Mouse (Mus musculus) layer of hippocampus, adult 2 months (tissue): ENCODE measurements around the gene Utf1. TPM values are rescaled to one million over a fixed set of nuclear protein-coding genes. Genes with fewer than 3 reads are reported as not detected.

Source experiments
- DNase-seq, 2 experiments: peaks; one replicate each; pipeline ENCODE4 v3.0.0; 2022; ENCODE audit warnings: low spot score in 2 of 2
- H3K27ac ChIP-seq: fragments of 200-600 bp; 2 replicates; pipeline ENCODE4 v1.8.1; 2022
- H3K4me3 ChIP-seq: fragments of 200-600 bp; 2 replicates; pipeline ENCODE4 v1.8.1; 2022; ENCODE audit warnings: mild to moderate bottlenecking
- CTCF ChIP-seq: fragments of 200-600 bp; conservative IDR thresholded peaks from 2 replicates; pipeline ENCODE4 v1.8.1; 2022; ENCODE audit warnings: antibody characterized with exemption, mild to moderate bottlenecking, moderate library complexity
- total RNA-seq, 2 experiments: library from RNA; stranded (reverse); gene quantifications; 2 replicates each; pipeline ENCODE4 v1.2.3; 2021

Gene Utf1
- total RNA-seq, 2 experiments from 2014 or later: not detected

DNA sequence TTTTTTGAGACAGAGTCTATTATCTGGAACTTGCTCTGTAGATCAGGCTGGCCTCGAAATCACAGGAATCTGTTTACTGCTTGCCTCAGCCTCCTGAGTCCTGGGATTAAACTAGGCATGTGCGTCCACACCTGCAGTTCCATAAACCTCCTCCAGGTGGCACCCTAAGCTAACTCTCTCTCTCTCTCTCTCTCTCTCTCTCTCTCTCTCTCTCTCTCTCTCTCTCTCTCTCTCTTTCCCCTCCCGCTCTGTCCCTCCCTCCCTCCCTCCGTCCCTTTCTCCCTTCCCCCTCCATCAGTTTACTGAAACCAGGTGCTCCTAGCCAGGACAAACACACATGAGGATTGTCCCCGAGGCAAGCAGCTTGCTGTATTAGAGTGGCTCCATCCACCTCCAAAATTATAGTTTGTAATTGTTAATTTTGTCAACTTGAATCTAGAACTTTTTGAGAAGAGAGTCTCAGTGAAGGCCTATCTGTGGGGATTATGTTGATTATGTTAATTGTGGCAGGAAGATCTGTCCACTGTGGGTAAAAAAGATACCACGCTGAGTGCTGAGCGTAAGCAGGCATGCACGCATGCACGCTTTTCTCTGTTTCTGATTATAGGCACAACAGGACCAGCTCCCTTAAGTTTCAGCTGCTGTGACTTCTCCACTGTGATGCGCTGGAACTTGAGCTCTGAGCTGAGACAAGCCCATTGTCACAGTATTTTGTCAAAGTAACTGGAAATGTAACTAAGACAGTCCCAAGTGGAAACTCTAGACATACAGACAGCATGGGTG lies 25.9 kb downstream of the Utf1 start:
- Histone ChIP-seq H3K4me3 (no peak overlapping the region), H3K27ac (no peak overlapping the region)
- peak; percentile 84 to 91 for DNase-seq
- peak; percentile 80 for TF ChIP-seq CTCF

DNA sequence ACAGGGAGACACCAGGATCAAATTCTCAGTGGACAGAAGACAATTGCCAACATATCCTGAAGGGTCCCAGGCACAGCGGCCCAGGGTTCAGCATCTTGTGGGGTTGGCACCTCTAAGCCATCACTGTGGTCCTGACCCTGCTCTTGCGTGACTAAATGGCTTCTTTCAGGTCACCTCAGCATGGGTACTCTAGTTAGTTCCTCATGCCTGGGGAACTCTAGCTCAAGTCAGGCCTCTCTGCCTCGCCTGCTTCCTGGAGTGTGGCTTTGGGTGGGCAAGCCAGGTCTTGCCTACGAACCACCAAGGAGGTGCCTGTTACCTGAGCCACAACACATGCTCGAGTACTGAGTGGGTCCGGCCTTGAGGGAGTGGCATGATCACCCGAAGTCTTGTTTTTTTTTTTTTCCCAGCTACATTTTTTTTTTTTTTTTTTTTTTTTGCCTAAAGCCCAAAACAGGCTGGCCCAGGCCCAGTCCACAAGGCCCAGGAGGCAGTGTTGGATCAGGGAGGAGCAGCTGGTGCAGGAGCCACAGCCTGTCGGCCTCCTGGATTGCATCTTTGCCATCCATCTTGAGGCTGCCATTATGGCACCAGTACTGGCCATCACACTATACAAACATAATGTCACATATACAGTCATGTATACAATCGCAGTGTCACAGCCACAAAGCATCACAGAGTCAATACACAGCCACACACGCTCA lies 26.8 kb downstream of the Utf1 start:
- H3K4me3 ChIP-seq: no peak overlapping the region
- DNase-seq: no peak
- no peak for TF ChIP-seq CTCF
- no peak overlapping the region for H3K27ac ChIP-seq

DNA sequence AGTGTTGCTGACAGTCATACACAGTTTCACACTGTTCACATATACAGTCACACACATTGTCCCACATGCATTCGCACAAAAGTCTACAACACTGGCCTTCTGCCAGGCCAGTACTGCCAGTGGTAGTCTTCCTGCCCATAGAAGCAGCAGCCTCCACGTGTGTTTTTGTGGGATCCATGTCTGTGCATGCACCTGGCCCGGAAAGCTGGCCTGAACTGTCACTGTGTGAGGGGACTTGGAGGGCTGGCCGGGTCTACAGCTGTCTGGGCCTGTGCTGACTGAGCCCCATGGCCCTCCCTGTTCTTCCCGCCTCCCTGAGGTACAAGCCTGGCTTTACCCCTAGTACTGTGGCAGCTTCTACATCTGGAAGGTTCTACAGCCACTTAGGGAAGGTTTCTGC lies 27.4 kb downstream of the Utf1 start:
- no peak for TF ChIP-seq CTCF
- H3K4me3 ChIP-seq: no peak overlapping the region
- no peak for DNase-seq
- no peak overlapping the region for H3K27ac ChIP-seq

DNA sequence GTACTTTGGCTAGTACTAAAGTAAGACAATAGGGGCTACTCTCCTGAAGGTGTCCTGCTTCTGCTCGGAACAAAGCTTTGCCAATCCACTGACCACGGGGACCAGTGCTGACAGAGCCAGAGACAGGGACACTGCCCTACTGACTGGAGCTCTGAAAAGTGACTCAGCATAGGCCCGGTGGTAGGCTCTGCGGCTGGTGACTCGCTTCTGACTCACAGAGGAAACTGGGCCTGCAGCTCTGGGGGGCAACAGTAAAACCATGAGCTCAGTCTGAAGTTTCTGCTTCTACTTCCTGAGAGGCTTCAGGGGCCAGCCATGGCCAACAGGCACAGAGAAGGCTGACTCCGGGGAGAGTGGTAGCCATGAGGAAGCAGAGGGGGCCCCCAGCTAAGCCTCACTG lies 27.8 kb downstream of the Utf1 start:
- no peak overlapping the region for H3K4me3 ChIP-seq
- no peak for TF ChIP-seq CTCF
- no peak overlapping the region for H3K27ac ChIP-seq
- no peak for DNase-seq

DNA sequence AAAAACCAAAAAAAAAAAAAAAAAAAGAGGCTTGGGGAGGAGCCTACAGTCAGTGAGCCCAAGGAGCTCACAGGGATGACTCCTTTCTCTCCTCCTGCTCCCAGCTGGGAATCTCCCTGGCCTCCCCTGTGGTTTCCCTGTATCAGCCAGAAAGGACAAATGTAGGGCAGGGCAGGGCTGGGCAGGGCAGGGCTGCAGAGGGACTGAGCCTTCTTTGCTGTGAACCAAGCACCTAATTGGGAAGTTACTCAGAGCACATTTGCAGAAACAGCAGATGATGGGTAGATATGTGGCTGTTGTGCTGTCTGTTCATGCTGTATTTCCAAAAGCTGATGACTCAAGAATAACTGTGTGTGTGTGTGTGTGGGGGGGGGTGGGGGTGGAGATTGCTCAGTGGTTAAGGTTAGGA lies 29.3 kb downstream of the Utf1 start:
- Histone ChIP-seq H3K27ac (peak overlapping the region; percentile 46; the same call in 1 of the 2 replicates), H3K4me3 (no peak overlapping the region)
- no peak for TF ChIP-seq CTCF
- no peak for DNase-seq

DNA sequence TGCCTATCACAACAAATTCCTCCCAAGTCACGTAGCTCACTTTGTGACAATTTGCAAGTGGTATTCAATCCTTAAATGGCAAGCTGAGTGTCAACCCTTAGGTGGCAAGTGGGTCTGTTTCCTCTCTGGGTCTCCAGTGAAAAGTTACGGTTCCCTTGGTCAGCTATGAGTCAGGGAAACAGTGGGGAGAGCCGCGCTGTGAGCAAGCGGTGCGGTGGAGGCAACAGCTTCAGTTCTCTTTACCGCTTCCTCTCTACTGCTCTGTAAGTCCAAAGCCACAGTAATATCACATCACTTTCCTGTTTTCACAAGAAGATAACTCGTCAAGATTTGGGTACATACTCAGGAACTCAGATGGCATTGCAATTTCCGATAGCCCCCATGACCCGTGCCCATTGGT lies 30.7 kb downstream of the Utf1 start:
- no peak for DNase-seq
- TF ChIP-seq CTCF: no peak
- H3K4me3 ChIP-seq: no peak overlapping the region
- H3K27ac ChIP-seq: no peak overlapping the region

DNA sequence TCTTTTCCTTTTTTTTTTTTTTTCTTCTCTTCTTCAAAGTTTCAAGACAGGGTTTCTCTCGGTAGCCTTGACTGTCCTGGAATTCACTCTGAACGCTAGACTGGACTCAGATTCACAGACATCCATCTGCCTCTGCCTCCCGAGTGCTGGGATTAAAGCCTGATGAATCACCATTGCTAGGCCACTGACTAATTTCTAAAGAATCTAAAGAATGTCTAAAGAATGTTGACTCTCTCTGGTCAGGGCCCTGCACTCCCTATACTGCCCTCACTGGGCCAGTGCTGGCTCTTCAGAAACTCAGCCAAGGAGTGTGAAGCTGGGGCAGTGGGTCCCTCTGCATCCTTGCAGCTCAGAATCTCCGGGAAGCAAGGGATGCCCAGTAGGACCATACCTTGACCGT lies 31.9 kb downstream of the Utf1 start:
- Histone ChIP-seq H3K27ac (no peak overlapping the region), H3K4me3 (no peak overlapping the region)
- no peak for DNase-seq
- TF ChIP-seq CTCF: no peak

DNA sequence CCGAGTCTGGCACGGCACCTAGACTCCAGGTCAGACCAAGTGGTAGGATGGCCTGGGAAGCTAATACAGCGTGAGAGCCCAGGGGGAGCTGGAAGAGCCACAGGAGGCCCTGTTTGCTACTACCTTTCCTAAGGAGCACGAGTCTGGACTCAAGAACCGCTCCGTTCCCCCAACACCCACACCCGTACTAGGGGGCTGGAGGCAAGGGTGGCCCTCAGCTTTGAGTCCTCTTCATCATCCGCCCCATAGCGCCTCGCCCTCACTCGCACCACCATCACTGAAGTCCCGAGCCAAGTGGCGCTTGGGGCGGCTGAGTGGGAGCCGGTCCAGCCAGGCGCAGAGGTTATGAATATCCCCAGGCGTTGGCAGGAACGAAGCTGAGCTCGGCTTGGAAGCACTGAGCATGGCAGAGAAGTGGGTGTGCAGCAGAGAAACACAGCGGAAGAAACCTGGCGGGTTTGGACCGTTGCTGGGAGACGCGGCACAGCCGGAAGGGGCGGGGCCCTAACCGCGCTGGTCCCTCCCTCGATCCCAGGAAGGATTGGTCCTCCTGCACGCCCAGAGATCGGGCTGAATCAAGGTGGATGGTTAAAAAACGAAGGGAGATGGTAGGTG lies 34.8 kb downstream of the Utf1 start, which contains the start of gene 6430531B16Rik:
Gene 6430531B16Rik (minus strand): TSS at position 478 of the 615 bp plus-strand sequence.
- Histone ChIP-seq H3K27ac (peak within 1 kb of the TSS; percentile 93), H3K4me3 (peak within 1 kb of the TSS; percentile 53)
- TF ChIP-seq CTCF: no peak
- DNase-seq: peak; percentile 91 to 95

DNA sequence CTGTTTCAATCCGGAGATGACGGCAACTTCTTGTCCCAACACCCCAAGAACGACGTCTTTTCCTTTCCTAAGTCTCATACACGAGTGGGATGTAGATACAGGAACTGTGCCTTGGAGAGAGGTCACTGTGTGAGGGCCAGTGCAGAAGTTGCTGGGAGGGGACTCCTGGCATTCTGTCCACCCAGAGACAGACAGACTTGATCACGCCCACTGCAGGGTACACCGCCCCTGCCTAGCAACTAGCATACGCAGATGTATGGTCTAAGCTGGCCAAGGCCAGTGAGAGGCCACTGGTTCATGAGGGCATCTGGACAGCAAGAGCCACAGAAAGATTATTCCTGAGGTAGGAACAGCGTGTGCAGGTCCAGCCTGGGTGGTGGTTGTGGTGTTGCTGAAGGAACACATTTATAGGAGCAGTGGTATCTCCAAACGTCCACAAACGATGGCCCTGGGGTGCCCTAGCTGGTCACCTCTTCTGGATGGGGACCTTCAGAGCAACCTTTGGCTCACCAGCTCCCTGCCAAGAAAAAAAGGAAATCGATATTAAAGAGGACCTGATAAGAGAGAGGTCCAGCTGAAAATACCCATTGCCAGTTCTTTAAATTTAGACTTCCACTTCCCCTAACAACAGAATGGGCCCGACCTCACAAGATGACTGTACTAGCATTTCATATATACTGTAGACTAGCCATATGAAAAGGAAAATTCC lies 35.6 kb downstream of the Utf1 start:
- H3K4me3 ChIP-seq: peak overlapping the region; percentile 53

DNA sequence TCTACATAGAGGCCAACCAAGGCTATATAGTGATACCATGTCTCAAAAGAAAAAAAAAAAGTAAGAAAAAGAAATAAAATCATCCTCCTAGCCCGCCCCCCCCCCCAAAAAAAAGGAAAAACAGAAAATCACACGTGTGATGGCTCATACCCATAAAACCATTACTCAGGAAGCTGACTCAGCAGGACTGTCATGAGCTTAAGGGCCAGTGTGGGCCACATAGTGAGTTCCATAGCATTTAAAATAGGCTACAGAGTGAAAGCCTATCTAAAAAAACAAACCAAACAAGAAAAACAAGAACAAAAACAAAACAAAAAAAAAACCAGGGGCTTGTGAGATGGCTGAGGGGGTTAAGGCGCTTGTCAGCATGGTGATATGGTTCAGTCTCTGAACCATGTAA lies 37.2 kb downstream of the Utf1 start:
- no peak for DNase-seq
- TF ChIP-seq CTCF: no peak
- Histone ChIP-seq H3K4me3 (no peak overlapping the region), H3K27ac (no peak overlapping the region)

More for the DNA sequence above, 35.6 kb downstream of the Utf1 start:
- peak overlapping the region; percentile 93 for H3K27ac ChIP-seq
- DNase-seq: no peak
- TF ChIP-seq CTCF: no peak

DNA sequence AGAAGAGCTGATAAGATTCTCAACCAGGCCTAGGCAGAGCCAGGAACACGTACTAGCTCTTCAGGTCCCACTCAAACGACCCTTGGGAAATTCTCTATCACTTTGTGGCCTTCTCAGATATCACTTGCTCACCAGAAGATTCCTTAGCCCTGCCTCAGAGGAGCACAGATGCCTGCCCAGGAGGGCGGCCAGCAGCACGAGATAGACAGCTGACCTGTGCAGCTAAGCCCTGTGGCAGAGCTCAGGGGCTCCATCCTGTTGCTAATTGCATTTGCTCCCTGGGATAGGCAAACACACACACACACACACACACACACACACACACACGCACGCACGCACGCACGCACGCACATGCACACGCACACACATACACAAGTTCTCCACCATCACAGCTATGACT lies 38.5 kb downstream of the Utf1 start:
- Histone ChIP-seq H3K27ac (no peak overlapping the region), H3K4me3 (no peak overlapping the region)
- TF ChIP-seq CTCF: no peak
- no peak for DNase-seq

DNA sequence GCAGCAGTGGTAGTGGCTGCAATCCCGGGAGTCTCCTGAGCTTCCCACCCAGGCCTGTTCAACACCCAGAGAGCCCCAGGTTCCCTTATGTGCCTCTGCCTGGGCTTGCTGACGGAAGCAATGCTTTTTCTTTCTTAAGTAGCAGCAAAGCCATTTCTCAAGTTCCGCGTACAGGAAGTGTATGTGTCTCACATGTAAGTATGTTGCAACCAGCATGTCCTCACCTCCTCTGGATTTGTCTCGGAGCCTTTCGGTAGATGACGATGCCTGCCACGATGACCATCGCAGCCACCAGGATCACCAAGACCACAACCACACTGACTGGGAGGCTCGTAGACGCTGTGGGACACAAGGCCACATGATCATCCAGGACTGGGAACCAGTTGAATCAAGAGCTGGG lies 40.9 kb downstream of the Utf1 start:
- Histone ChIP-seq H3K4me3 (no peak overlapping the region), H3K27ac (no peak overlapping the region)
- no peak for TF ChIP-seq CTCF
- no peak for DNase-seq

DNA sequence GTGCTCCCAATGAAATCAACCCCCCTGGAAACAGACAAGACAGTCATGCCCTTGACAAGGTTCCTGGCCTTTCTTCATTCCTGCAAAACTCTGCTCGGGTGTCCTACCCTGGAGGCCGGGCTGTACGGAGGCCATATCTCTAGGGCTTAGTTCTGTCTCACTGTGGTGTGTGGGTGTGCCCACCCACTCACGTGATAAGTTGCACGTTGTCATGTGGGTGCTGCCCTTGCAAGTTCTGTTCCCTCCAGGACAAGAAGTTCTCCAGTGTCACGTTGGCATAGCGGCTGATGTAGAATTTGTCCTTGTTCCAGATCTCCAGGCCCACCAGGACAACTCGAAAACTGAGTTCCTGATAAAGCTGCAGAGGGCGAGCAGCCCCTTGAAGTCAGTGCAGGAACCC lies 44.7 kb downstream of the Utf1 start:
- TF ChIP-seq CTCF: no peak
- no peak for DNase-seq
- Histone ChIP-seq H3K4me3 (no peak overlapping the region), H3K27ac (no peak overlapping the region)
